Mouse (Mus musculus) retina, adult 2 months (tissue): Measurements from ENCODE around the gene Gm10715.
"Not testable (repeated sequence)": the region's sequence is repeated elsewhere in the genome, so short reads cannot be mapped to it uniquely, and the experiment has no call there.

Experiments used
- DNase-seq: peaks from one replicate; pipeline ENCODE4 v3.0.0-alpha.2; 2012; ENCODE audit warnings: low read depth, low spot score

Gene Gm10715

GRCm38 (mm10) chr9:3024912-3025467, 11.7 kb upstream of the Gm10715 start, which contains the start of gene Gm10717:
TSS of gene Gm10717 (plus strand) at chr9:3025417.
- DNase-seq, result not testable (repeated sequence)

- DNase-seq, result not testable (repeated sequence)
Measured at GRCm38 (mm10) chr9:3025653-3026052, 11.0 kb upstream of the Gm10715 start.

GRCm38 (mm10) chr9:3026136-3026535, 10.5 kb upstream of the Gm10715 start:
- DNase-seq, result not testable (repeated sequence)

GRCm38 (mm10) chr9:3026741-3027140, 9.9 kb upstream of the Gm10715 start:
- DNase-seq, result not testable (repeated sequence)

GRCm38 (mm10) chr9:3027200-3027599, 9.5 kb upstream of the Gm10715 start:
- peak; percentile 47 for DNase-seq

- not testable (repeated sequence) for DNase-seq
Measured at GRCm38 (mm10) chr9:3029276-3030000, 7.2 kb upstream of the Gm10715 start.

- peak; percentile 88 for DNase-seq
Measured at GRCm38 (mm10) chr9:3030677-3031318, 5.9 kb upstream of the Gm10715 start.

GRCm38 (mm10) chr9:3034299-3034698, 2.4 kb upstream of the Gm10715 start, which contains the start of gene Gm17535:
TSS of gene Gm17535 (plus strand) at chr9:3034599.
- DNase-seq, result not testable (repeated sequence)

GRCm38 (mm10) chr9:3038161-3038560, 1.5 kb downstream of the Gm10715 start:
- DNase-seq, result peak; percentile 6
